Mouse (Mus musculus) layer of hippocampus, adult 9-11 months (tissue): ENCODE measurements around the gene Fbxo45.
"Not testable (repeated sequence)": the region's sequence is repeated elsewhere in the genome, so short reads cannot be mapped to it uniquely, and the experiment has no call there.

Experiments
- DNase-seq: peaks from one replicate; pipeline ENCODE4 v3.0.0; 2022

Gene Fbxo45

GRCm38 (mm10) chr16:32246952-32247370 is at the start of gene Fbxo45, which contains the start of gene Wdr53:
Gene Fbxo45, minus strand, starts transcription at chr16:32247158.
Gene Wdr53, plus strand, starts transcription at chr16:32247227.
- peak; percentile 98 for DNase-seq

GRCm38 (mm10) chr16:32291821-32292220 is 44.9 kb upstream of the Fbxo45 start:
- DNase-seq = no peak

GRCm38 (mm10) chr16:32282608-32283007 is 35.6 kb upstream of the Fbxo45 start:
- no peak for DNase-seq

DNA sequence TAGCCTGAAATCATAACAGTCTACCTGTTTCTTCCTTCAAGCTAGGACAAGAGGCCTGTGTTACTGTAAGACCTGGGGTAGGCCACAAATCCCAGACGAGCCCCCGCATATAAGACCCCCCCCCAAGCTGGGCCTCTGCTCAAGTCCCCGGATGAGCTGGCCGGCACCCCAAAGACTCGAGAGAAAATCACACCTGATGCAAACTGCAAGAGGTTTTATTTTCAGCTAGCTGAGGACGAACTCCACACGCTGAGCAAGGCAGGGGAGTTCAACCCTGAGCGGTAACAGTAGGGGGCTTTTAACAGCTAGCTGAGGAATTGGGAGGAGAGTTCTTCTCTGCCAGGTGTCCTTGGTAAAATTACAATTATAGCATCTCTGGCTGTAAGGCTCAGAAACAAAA is 33.3 kb upstream of the Fbxo45 start:
- no peak for DNase-seq

DNA sequence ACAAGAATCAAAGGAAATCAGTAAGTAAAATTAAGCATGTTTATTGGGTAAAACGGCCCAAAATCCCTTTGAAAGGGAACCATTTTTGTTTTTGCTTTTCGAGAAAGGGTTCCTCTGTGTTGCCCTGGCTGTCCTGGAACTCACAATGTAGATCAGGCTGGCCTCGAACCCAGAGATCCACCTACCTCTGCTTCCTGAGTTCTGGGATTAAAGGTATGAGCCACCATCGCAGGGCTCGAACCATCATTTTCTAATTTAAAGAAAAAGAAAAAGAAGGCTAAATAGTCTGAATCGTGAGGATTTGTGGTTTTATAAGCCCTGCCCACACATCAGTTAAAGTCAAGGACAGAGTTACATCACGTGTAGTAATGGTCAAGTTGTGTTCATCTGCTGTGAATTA is 31.4 kb upstream of the Fbxo45 start:
- DNase-seq = no peak

GRCm38 (mm10) chr16:32277308-32278256 is 30.6 kb upstream of the Fbxo45 start, which contains the start of gene Rnf168:
Gene Rnf168, plus strand, starts transcription at chr16:32277459.
- peak; percentile 90 for DNase-seq

DNA sequence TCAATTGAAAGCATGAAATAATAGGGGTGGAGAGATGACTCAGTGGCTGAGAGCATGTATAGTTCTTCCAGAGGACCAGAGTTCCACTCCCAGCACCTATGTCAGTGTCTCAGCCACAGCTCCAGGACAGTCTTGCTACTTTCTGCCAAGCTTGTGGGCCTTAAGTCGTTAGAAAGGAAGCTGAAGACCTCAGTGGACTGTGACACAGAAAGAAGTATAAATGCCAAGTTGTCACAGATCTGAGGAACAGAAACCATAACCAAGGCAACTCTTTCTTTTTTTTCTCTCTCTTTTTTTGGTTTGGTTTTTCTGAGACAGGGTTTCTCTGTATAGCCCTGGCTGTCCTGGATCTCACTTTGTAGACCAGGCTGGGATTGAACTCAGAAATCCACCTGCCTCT is 28.9 kb upstream of the Fbxo45 start:
- no peak for DNase-seq

- no peak for DNase-seq
These were observed 28.1 kb upstream of the Fbxo45 start for GRCm38 (mm10) chr16:32275041-32275440.

GRCm38 (mm10) chr16:32273338-32273737 is 26.4 kb upstream of the Fbxo45 start:
- no peak for DNase-seq

- no peak for DNase-seq
These were observed 24.3 kb upstream of the Fbxo45 start, which contains the start of gene Smco1 for GRCm38 (mm10) chr16:32271291-32271690. Gene Smco1, plus strand, starts transcription at chr16:32271468.

- DNase-seq = not testable (repeated sequence)
These were observed 17.3 kb upstream of the Fbxo45 start for GRCm38 (mm10) chr16:32264225-32264624.

DNA sequence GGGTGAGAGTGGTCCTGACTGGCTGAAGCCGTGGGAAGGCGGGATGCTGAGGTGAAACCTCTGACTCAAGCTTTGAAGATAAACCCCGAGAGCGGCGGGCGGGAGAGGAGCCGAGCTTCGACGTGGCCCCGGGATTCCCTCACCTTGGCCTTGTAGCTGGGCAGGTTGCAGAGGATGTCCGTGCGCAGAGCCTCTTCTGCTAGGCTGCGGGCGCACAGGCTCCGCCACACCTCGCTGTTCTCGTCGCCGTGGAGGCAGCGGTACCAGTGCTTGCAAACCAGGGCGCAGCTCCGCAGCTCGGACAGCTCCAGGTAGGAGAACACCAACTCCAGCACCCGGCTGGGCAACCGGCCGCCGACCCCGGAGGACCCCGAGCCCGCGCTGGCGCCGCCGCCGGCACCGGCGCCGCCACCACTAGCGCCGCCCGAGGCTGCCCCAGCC is 587 bp downstream of the Fbxo45 start:
- DNase-seq = peak; percentile 41

DNA sequence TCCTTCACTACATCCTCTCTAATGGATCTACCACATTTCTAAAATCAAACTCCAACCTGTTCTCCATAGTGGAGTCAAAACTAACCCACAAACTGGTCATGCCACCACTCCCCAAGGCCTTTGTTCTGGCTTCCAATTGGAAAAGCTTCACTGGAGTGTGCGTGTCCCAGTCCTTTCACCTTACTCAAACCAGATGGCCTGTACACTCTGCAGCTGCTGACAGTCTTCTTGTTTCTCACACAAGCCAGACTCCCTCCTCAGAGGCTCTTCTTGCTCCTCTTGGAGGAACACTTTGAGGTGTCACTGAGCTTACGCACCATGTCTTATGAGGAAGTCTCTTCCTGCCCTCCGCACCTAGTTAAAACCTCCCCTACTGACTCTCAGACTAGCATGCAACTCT is 3.1 kb downstream of the Fbxo45 start:
- no peak for DNase-seq

GRCm38 (mm10) chr16:32239428-32240312 is 7.3 kb downstream of the Fbxo45 start:
- DNase-seq = no peak

DNA sequence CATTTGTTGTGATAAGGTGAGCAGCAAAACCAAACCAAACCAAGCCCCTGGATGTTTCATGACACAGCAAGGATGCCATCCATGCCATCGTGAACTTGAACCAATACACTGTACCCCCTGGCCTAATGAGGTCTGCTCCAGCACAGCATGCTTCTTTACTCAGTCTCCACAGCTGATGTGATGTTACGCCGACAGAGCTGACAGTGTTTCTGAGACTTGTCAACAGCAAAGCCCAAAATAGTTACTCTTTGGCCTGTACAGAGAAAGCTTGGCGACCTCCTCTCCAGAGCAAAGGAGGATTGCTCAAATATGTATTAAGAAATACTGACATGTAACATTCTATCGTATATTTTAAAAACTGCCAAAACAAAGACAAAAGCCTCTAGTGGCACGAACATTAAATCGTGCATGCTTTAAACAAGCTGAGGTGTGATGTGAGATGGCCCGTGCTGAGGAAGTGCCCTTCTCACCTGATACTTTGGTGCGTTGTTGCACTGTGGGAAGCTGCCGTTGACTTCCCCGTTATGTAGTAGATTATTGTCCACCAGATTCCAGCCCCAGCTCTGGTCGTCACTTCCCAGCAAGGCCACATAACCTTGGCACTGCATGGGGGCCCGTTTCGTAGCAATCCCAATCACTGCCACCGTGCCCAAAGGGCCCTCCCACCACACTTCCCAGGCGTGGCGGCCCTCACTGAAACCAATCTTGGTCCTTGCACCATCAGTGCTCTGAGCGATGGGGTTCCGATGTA is 8.9 kb downstream of the Fbxo45 start:
- DNase-seq = no peak

DNA sequence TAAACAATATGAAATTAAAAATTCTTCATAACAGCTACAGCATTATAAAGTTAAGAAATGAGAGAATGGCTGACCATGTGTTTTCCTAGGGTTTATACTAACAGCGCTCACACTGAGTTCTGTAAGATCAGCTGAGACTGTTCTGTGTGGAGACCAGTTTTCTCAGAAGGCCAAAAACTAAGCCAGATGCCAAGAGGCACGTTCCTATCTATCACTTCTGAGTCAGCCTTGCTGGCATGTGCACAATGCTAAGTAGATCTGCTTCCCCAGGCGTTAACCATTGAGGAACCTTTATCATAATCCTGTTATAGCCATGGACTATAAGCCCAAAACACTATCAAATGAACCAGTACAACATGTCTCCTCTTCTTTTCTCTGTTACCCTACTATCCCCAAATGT is 14.9 kb downstream of the Fbxo45 start:
- DNase-seq = not testable (repeated sequence)

DNA sequence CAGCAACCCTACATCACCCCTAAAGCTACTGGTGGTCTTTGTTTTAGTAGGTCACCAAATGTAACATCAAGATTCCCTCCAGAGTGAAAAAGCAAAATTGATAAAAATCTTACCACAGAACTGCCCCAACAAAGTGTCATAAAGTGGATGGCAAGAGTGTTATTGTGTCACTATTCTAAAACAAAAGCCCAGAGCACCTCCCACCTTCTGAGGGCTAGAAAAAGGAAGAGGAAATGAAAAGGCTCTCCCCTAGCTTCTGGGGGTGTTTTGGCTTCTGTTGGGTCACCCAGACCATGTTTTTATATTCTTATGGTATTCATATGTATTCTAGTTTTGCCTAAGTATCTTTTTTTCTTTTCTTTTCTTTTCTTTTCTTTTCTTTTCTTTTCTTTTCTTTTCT is 24.6 kb downstream of the Fbxo45 start:
- DNase-seq = no peak

DNA sequence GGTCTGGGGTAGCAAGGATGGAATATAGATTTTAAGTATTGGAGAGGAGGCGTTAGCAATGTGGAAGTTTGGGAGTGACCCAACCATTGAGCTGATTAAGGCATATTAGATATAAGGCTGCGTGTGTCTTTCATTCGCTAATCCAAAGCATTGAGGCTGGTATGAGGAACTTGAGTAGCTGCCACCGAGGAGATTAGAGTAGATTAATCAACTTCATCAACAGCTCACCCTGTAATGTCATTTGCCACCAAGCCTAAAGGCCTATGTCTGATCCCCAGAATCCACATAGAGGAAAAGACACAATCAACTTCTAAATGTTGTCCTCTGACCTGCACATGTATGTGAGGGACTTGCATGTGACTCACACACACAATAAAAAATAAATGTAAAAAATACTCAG is 25.2 kb downstream of the Fbxo45 start:
- no peak for DNase-seq

DNA sequence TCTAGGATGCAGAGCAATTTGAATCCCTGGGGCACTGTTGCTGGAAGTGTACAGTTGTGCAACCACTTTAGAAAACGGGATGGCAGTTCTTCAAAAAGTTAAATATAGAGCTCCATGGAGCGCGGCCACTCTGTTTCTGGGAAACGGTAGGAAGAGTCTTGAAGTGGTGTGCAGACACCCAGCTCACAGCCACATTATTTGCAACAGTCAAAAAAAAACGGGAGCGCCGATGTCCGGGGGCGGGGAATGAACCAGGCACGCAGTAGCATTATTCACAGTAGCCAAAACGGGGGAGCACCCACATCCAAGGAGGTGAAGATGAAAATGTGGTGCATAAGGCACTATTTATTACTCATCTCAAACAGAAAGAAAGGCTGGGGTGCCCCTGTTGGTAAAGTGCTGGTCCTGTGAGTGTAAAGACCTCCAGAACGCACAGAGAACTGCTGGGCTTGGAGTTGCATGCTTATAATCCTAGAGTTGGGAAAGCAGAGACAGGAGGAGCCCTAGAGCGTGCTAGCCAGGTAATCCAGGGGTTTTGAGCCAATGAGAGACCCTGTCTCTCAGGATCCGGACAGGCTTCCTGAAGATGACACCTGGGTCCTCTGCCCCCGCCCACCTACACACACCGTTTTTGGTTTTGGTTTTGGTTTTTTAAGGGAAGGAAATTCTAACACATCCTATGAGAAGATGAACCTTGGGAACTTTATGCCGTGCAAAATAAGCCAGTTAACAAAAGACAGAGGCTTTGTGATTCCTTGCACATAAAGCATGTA is 32.0 kb downstream of the Fbxo45 start:
- DNase-seq = no peak

DNA sequence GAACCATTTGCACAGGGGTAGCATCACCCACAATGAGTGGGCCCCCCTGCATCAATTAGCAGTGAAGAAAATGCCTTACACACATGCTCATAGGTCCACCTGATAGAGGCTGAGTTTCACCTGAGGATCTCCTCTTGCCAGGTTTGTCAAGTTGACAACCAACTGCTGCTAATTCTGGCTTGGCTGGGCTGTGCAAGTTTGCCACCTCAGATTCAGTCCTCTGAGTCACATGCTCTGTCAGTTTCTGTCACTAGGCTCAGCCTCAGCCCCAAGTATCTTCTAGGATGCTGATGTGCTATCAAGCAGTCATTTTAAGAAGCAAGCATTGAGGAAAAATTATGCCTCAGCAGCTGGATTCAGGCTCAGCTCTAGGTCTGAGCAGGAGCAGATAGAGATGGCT is 32.8 kb downstream of the Fbxo45 start:
- DNase-seq = no peak

DNA sequence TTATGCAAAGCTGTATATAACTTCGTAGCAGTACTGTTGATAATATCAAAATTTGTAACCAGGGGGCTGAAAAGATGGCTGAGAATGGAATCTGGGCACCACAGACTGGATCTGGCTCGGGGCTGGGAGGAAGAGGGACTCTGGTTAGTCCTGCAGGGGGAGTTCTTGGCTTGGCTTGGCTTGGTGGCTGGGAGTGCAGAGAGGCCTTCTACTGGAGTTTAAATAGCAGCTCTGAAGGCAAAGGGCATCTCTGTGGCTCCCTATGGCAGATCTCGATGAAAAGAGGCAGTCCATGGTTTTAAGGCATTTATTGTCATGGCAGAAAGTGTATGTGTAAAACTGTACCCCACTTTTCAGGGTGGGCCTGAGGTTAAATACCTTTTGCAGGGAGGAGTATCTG is 42.1 kb downstream of the Fbxo45 start:
- no peak for DNase-seq

DNA sequence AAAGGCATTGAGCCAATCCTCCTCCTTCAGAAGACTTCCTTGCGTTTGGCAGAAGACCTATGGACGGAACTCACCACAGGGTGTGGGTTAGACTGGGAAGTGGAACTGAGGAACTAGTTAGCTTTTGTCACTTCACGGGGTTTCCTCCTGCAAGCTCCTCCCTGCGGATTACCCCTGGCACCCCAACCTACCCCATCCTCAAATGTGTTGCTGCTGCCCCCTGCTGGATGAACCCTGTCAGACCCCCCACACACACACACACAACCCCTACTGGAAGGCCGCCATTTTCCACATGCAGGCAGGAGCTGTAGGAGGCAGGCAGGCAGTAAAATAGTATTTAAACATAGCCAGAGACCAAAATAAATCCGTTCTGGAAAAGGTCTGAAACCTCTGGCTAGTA is 44.3 kb downstream of the Fbxo45 start:
- peak; percentile 71 for DNase-seq
